Mouse (Mus musculus) T-cell, adult 2 months (primary cell): ENCODE data around the gene Fam118a.

Experiments used
- DNase-seq: peaks from one replicate; pipeline ENCODE4 v3.0.0; 2022; ENCODE audit warnings: low spot score

Fam118a gene

DNA sequence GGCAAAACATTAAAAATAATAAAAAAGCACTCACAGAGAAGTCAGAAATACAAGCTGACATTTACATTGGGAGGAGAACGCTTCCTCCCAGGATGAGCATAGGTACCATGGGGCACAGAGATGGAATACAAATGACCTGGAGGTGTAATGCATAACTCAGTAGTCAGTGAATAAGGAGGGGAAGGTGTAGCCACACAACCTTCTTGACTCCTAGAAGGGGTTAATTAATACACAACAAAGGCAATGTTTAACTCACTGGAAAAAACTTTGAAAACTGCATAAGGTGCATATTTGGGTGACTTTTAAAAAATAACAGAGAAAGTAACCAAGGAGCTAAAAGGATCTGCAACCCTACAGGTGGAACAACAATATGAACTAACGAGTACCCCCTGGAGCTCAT is 43.9 kb downstream of the Fam118a start:
- DNase-seq = no peak

DNA sequence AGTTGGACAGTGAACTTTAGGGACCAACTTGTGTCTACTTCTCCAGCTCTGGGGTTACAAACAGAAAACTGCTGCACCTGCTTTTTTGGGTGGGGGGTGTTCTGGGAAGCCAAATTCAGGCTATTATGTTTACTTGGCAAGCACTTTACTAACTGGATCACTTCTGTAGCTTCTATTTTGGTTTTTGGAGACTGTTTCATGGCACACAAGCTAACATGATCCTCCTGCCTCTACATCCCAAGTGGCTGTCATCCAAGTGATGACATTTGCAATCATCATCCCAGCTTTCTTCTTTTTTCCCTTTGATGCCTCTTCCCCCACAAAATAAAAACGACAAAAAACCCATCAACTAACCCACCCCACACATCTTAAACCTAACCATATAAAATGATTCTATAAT is 56.9 kb downstream of the Fam118a start:
- DNase-seq = no peak
